Mouse (Mus musculus): Measurements from ENCODE around the gene Rnf138rt1.

GRCm38 (mm10) chrX:163761435-163761828 is 303 bp upstream of the Rnf138rt1 start:
- TF ChIP-seq GATA1 (IDR thresholded peaks at IDR 0.05; ENCODE audit: borderline replicate concordance, low read length) (no peak), FLI1 (IDR thresholded peaks at IDR 0.05; ENCODE audit: low read length) (no peak)
